Mouse (Mus musculus) liver, postnatal 0 days (tissue): ENCODE results near the gene Scube2. TPM values are rescaled to one million over a fixed set of nuclear protein-coding genes. Genes with fewer than 3 reads are reported as not detected.

Experiments used
- ATAC-seq: fragments of 200-750 bp; cut with Nextera tagmentation; 2 replicates; pipeline ENCODE4 v1.8.0; 2017; ENCODE audit warnings: mild to moderate bottlenecking, moderate library complexity
- DNase-seq: peaks from one replicate; pipeline ENCODE4 v3.0.0-alpha.2; 2016
- H3K27ac ChIP-seq: fragments of 300-500 bp; sonication (generic); 2 replicates; pipeline ENCODE4 v1.5.1; 2014; ENCODE audit warnings: antibody characterized with exemption, moderate library complexity, mild to moderate bottlenecking, low read depth
- H3K27me3 ChIP-seq: fragments of 300-500 bp; sonication (generic); 2 replicates; pipeline ENCODE4 v1.6.1; 2014; ENCODE audit warnings: low read length, control low read depth, mixed read lengths; ENCODE audit not compliant: insufficient read depth
- H3K36me3 ChIP-seq: fragments of 300-500 bp; sonication (generic); replicated peaks from 2 replicates; pipeline ENCODE4 v1.6.1; 2014; ENCODE audit warnings: mild to moderate bottlenecking, control low read depth, low read length, moderate library complexity, mixed read lengths; ENCODE audit not compliant: insufficient read depth
- H3K4me1 ChIP-seq: fragments of 300-500 bp; sonication (generic); 2 replicates; pipeline ENCODE4 v1.6.1; 2014; ENCODE audit warnings: antibody characterized with exemption, mild to moderate bottlenecking, control low read depth; ENCODE audit not compliant: insufficient read depth
- H3K4me2 ChIP-seq: fragments of 300-500 bp; sonication (generic); 2 replicates; pipeline ENCODE4 v1.6.1; 2014; ENCODE audit warnings: low read depth, mild to moderate bottlenecking, low read length, moderate library complexity, mixed read lengths
- H3K4me3 ChIP-seq: fragments of 300-500 bp; sonication (generic); 2 replicates; pipeline ENCODE4 v1.5.1; 2014; ENCODE audit warnings: low read depth, low read length
- H3K9ac ChIP-seq: fragments of 300-500 bp; sonication (generic); replicated peaks from 2 replicates; pipeline ENCODE4 v1.6.1; 2014; ENCODE audit warnings: mild to moderate bottlenecking, moderate library complexity
- H3K9me3 ChIP-seq: fragments of 300-500 bp; sonication (generic); 2 replicates; pipeline ENCODE4 v1.6.1; 2016; ENCODE audit warnings: mild to moderate bottlenecking, control low read depth, low read length, mixed read lengths
- CTCF ChIP-seq: sonication (generic); IDR thresholded peaks from 2 replicates; pipeline ENCODE4 v1.5.1; 2016; ENCODE audit warnings: antibody characterized with exemption, low read depth
- EP300 ChIP-seq: IDR thresholded peaks from 2 replicates; pipeline ENCODE4 v1.6.1; 2016; ENCODE audit warnings: antibody characterized with exemption, low read depth, mild to moderate bottlenecking
- WGBS: fragments of 180-500 bp; shearing (Covaris S2); extraction: QIAGEN DNeasy Blood & Tissue Kit; methylation state at CpG from one replicate; pipeline ENCODE4 v1.1.7; 2014; ENCODE audit not compliant: insufficient replicate concordance; 5-methylcytosine and 5-hydroxymethylcytosine counted together
- polyA plus RNA-seq: library from polyadenylated mRNA; unstranded; fragments of >200 nt; fragmentation: Nextera tagmentation; extraction: Ambion mirVana; gene quantifications from 2 replicates; pipeline ENCODE4 v1.2.1, GENCODE M21; 2015

Scube2 gene
- polyA plus RNA-seq, 1 experiment from 2014 or later: 0.06 TPM

DNA sequence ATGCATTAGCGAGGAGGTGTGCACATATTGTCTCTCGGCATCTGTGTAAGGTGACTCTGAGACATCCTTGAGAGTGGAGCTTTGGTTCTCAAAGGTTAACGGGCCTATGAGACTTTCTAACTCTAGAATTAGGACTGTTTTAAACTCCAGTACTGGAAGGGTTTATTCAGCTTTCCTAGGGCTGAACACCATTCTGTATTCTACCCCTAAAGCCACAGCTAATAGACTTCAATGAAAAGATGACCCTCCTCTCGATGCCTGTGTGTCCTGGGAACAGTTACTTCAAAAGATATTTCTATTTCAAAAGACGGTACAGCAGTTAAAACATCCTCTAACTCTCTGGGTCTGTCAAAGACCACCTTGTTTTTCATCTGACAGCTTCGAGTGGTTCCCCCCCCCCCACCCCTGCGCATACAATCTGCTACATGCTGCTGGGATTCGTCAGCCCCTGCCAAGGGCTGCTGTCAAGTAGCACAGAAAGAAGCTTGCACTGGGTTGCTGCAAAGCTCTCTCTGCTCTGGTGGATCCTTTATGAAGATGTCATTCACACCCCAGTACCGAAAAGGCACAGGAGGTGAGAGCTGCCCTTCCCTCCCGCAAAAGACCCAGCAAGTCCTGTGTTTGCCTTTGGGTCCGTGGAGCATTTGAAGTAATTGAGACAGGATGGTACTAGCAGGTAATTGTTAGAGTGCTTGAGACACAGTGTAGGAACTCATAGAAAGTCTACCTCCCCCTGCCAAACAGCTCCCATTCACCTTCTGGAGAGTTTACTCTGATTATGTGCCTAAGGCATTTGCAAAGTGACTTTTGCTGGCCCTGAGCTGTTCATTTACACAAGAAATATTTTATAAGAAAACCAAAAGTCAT is 16.4 kb downstream of the Scube2 start:
- no peaks in the 10 kb centered on the region for H3K36me3 ChIP-seq
- no peak for DNase-seq
- no peak for TF ChIP-seq CTCF
- no peak for TF ChIP-seq EP300
- no peak for ATAC-seq
- H3K9ac ChIP-seq: no peak overlapping the region
- H3K4me1 ChIP-seq: no peaks in the 10 kb centered on the region; the same call in 1 of the 2 replicates
- H3K4me2 ChIP-seq: no peak overlapping the region
- WGBS: 62% methylated on average over 11 of the region's 11 CpGs
- H3K27me3 ChIP-seq: no peaks in the 10 kb centered on the region
- H3K4me3 ChIP-seq: no peak overlapping the region
- H3K9me3 ChIP-seq: no peaks in the 10 kb centered on the region
- H3K27ac ChIP-seq: no peak overlapping the region

DNA sequence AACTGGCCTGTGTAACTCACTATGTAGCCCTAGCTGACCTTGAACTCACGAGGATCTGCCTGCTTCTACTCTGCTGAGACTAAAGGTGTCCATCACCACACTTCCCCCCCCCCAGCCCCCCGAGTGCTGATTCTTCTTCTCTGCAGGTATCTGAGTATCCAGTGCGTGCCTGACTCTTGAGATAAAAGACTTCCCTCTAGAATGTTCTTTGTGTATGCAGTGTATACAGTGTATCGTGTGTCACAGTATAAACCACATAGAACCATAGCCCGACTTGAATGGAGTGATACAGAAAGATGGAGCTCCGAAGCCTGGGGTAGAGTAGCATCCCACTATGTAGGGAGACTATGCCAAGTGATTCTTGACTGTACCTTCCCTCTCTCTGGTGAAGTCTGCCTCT is 21.4 kb downstream of the Scube2 start:
- Histone ChIP-seq H3K4me2 (no peak overlapping the region), H3K9ac (no peak overlapping the region), H3K36me3 (no peaks in the 10 kb centered on the region), H3K4me1 (no peaks in the 10 kb centered on the region), H3K27me3 (no peaks in the 10 kb centered on the region), H3K4me3 (no peak overlapping the region), H3K9me3 (no peaks in the 10 kb centered on the region), H3K27ac (no peak overlapping the region)
- ATAC-seq: no peak
- TF ChIP-seq EP300 (no peak), CTCF (no peak)
- 44% methylated on average over 6 of the region's 6 CpGs for WGBS
- DNase-seq: no peak

DNA sequence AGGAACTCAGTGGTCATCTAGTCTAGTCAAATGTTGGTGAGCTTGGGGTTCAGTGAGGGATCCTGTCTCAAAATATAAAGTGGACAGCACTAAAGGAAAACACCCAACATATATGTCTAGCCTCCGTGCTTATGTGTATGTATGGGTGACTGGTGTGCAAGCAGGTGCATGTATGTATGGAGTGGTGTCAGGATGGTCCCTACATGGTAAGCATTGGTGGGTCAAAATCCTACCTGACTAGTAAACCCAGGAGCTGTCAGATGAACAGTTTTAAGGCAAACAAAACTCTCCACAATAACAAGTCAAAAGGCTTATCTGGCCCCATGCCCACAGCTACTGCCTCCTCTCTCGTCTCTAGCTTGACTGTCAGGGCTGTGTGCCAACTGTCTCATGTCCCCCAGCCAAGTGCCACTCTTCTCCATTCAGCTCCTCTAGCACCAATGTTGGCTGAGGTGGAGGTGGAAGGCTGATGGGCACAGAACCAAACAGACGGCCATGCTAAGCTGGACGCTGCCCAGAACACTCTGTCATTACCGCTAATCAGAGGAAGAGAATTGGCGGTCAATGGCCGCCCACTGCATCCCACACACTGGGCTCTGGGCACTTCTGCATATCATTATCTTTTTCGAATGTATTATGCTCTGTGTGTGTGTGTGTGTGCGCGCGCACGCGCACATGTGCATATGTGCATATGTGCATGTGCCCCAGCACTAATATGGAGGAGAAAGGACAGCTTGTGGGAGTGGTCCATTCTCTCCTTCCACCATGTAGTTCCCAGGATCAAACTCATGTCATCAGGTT is 23.7 kb downstream of the Scube2 start:
- WGBS: 74% methylated on average over 13 of the region's 13 CpGs
- TF ChIP-seq CTCF: no peak
- no peak for TF ChIP-seq EP300
- no peaks in the 10 kb centered on the region for H3K9me3 ChIP-seq
- H3K4me3 ChIP-seq: no peak overlapping the region
- no peak overlapping the region for H3K27ac ChIP-seq
- no peak for DNase-seq
- H3K4me2 ChIP-seq: no peak overlapping the region
- no peaks in the 10 kb centered on the region for H3K36me3 ChIP-seq
- ATAC-seq: no peak
- H3K9ac ChIP-seq: no peak overlapping the region
- H3K4me1 ChIP-seq: no peaks in the 10 kb centered on the region
- H3K27me3 ChIP-seq: no peaks in the 10 kb centered on the region

DNA sequence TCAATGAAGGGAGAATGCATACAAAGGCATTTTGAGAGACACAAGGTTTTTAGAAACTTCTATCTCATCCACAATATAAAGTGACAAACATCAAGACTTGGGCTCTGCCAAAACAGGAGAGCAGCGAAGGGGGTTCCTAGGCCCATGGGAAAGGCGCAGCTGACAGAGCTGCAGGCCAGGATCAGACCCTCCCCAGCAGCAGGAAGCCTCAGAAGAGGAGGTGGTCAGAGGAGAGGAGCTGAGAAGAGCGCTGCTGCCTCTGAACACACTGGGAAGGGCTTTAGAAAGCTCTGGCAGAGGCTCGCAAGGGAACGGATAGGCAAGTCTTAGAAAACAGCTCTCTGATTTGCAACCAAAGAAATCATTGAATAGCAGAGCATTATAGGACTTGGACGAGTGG is 24.4 kb downstream of the Scube2 start:
- DNase-seq: no peak
- H3K4me3 ChIP-seq: no peak overlapping the region
- ATAC-seq: no peak
- 69% methylated on average over 6 of the region's 6 CpGs for WGBS
- no peak overlapping the region for H3K27ac ChIP-seq
- no peaks in the 10 kb centered on the region for H3K27me3 ChIP-seq
- no peaks in the 10 kb centered on the region for H3K9me3 ChIP-seq
- no peaks in the 10 kb centered on the region for H3K36me3 ChIP-seq
- H3K4me1 ChIP-seq: no peaks in the 10 kb centered on the region
- no peak overlapping the region for H3K4me2 ChIP-seq
- TF ChIP-seq EP300 (no peak), CTCF (no peak)
- H3K9ac ChIP-seq: no peak overlapping the region

DNA sequence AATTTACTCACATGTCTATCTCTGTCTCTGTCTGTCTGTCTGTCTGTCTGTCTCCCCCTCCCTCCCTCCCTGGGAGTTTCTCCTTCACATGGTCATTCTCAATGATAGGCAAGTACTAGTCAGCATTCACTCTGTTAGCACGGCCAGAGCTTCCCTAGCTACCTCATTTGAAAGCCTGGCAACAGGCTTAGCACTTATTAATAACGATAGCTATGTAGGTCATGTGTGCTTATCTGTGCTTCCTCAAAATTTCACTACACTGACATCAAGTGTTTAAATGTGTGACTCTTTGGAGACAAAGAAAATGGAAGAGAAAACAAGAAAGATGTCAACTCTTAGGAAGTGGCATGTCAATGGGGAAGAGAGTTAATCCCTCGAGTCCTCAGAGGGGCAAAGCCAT is 26.9 kb downstream of the Scube2 start:
- Histone ChIP-seq H3K4me3 (no peak overlapping the region), H3K9me3 (no peaks in the 10 kb centered on the region), H3K27ac (no peak overlapping the region), H3K9ac (no peak overlapping the region), H3K4me2 (no peak overlapping the region), H3K36me3 (no peaks in the 10 kb centered on the region), H3K4me1 (no peaks in the 10 kb centered on the region), H3K27me3 (no peaks in the 10 kb centered on the region)
- ATAC-seq: no peak
- TF ChIP-seq EP300 (no peak), CTCF (no peak)
- 49% methylated on average over 3 of the region's 3 CpGs for WGBS
- DNase-seq: no peak

DNA sequence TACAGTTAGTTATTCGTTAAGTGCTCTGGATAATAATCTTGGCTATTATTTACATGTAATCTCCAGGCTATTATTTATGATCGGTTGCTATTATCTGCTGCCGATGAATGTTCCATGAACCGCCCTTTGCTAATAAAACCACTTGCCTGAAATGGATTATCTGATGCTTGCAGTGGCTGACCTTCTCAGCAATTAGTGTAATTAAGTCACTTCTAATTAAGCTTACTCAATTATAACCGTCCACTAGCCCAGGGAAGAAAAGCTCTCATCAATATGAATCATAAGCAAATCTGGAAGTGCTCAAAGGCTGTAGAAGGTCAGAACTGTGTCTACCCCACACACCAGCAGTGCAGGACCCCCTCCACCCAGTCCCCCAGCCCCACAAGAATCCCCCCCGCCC is 27.8 kb downstream of the Scube2 start:
- 83% methylated on average over 6 of the region's 6 CpGs for WGBS
- Histone ChIP-seq H3K27me3 (no peaks in the 10 kb centered on the region), H3K9me3 (no peaks in the 10 kb centered on the region), H3K4me3 (no peak overlapping the region), H3K4me2 (no peak overlapping the region), H3K4me1 (no peaks in the 10 kb centered on the region), H3K27ac (no peak overlapping the region), H3K9ac (no peak overlapping the region), H3K36me3 (no peaks in the 10 kb centered on the region)
- DNase-seq: no peak
- ATAC-seq: no peak
- TF ChIP-seq EP300 (no peak), CTCF (no peak)
